Mouse (Mus musculus): ENCODE measurements around the gene Bak1.
A peak's percentile ranks its signal among the peaks of the same experiment; 100 is the strongest.

Gene Bak1

GRCm38 (mm10) chr17:27048445-27049239 is 19.8 kb upstream of the Bak1 start:
- no peak for DNase-seq

- no peak for DNase-seq
These were observed 19.1 kb upstream of the Bak1 start for GRCm38 (mm10) chr17:27047762-27048444.

GRCm38 (mm10) chr17:27045164-27045563 is 16.4 kb upstream of the Bak1 start:
- no peak for DNase-seq

GRCm38 (mm10) chr17:27042840-27043239 is 14.0 kb upstream of the Bak1 start:
- peak in 1 of 2 experiments; percentile 47 for DNase-seq

- DNase-seq = peak in 1 of 2 experiments; percentile 39
These were observed 12.9 kb upstream of the Bak1 start for GRCm38 (mm10) chr17:27041787-27042055.

- DNase-seq = no peak
These were observed 12.4 kb upstream of the Bak1 start for GRCm38 (mm10) chr17:27041046-27041786.

- DNase-seq = peak; percentile 50 to 54
These were observed 11.7 kb upstream of the Bak1 start for GRCm38 (mm10) chr17:27040304-27041045.

- no peak for DNase-seq
These were observed 10.8 kb upstream of the Bak1 start for GRCm38 (mm10) chr17:27039432-27040102.

GRCm38 (mm10) chr17:27038335-27039050 is 9.7 kb upstream of the Bak1 start:
- DNase-seq = no peak

GRCm38 (mm10) chr17:27036465-27036864 is 7.7 kb upstream of the Bak1 start:
- DNase-seq = no peak

GRCm38 (mm10) chr17:27032869-27033268 is 4.1 kb upstream of the Bak1 start:
- peak; percentile 57 to 83 for DNase-seq

GRCm38 (mm10) chr17:27032328-27032727 is 3.5 kb upstream of the Bak1 start:
- no peak for DNase-seq

GRCm38 (mm10) chr17:27030896-27031295 is 2.1 kb upstream of the Bak1 start:
- no peak for DNase-seq

- DNase-seq = no peak
These were observed 622 bp upstream of the Bak1 start for GRCm38 (mm10) chr17:27029431-27029830.

GRCm38 (mm10) chr17:27028284-27028795 is 469 bp downstream of the Bak1 start:
- peak; percentile 83 to 85 for DNase-seq

- peak in 1 of 2 experiments; percentile 53 for DNase-seq
These were observed 1.1 kb downstream of the Bak1 start for GRCm38 (mm10) chr17:27027460-27028283.

- DNase-seq = no peak
These were observed 2.9 kb downstream of the Bak1 start for GRCm38 (mm10) chr17:27025951-27026350.

- DNase-seq = no peak
These were observed 3.4 kb downstream of the Bak1 start for GRCm38 (mm10) chr17:27025326-27025902.

- no peak for DNase-seq
These were observed 5.5 kb downstream of the Bak1 start for GRCm38 (mm10) chr17:27023342-27023741.

- no peak for DNase-seq
These were observed 7.1 kb downstream of the Bak1 start for GRCm38 (mm10) chr17:27021736-27022135.
